Mouse (Mus musculus): ENCODE measurements at regions not wholly inside any gene's neighbourhood (a gene's known extent, or its start where the extent isn't known, plus 50 kb on each side); places are given as distances from the start of the nearest gene placed in this dataset.

DNA sequence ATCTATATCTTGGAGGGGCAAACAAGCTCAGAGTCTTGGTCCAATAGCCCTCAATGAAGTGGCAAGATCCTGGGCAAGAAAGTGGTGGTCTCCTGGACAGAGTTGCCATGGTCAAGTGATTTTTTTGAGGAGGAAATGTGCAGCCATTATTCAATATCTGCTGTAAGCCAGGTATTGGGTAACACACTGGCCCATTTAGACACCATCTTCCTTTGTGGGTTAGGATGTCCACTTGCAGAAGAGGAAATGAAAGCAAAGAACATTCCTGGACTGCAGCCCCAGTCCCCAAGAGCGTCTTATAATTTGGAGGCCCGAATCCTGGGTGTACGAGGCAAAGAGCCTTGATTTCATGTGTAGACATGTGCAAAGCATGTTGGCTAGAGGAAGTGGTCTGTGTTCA is 56.3 kb upstream of the Pitx1 start:
- no peak for DNase-seq (ENCODE audit: low spot score in 2 of 2)

DNA sequence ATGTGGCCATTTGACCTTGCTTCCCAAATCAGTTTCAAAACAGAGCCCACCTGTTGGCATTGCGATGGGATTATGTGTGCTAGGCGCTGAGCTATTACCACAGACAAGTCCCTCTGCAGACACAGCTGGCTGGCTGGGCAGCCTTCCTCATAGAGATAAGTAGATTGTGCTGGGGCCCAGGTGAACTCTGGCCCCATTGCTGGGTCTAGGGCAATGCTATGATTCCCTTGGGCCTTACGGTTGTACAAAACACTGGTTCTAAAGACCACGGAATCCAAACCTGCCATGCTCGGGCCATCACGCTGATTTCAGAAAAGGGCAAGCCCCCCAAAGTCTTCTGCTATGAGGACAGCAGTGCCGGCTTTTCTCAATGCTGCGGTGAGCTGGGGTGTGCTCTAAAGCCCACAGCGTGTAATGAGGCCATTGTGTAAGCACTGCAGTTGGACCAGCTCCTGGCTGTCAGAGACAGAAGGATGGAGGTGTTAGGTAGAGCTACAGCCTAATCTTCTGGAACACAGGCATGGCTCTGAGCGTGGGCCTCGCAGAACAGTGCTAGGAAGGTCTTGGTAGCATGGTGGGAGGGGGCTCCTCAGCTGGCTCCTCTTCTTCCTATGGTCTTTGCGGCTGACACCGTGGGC is 51.2 kb upstream of the Pitx1 start:
- DNase-seq (ENCODE audit: low spot score in 2 of 2): no peak

Data from urinary bladder, postnatal 4 days (tissue).